Mouse (Mus musculus) ES-Bruce4 (cell line): ENCODE results near the gene Ralbp1. TPM values are rescaled to one million over a fixed set of nuclear protein-coding genes. Genes with fewer than 3 reads are reported as not detected.

Experiments
- H3K27ac ChIP-seq: 2 replicates; pipeline ENCODE4 v1.5.1; 2012; ENCODE audit warnings: low read length, inconsistent platforms; ENCODE audit not compliant: insufficient read depth
- H3K27me3 ChIP-seq: 2 replicates; pipeline ENCODE4 v1.6.1; 2012; ENCODE audit warnings: mild to moderate bottlenecking, low read length, inconsistent platforms; ENCODE audit not compliant: control insufficient read depth, poor library complexity, insufficient read depth, severe bottlenecking
- H3K36me3 ChIP-seq: 2 replicates; pipeline ENCODE4 v1.6.1; 2012; ENCODE audit warnings: inconsistent platforms, mild to moderate bottlenecking, low read length, moderate library complexity; ENCODE audit not compliant: control insufficient read depth, poor library complexity, insufficient read depth, severe bottlenecking
- H3K4me1 ChIP-seq: one replicate; pipeline ENCODE4 v1.8.1; 2011; ENCODE audit warnings: low read length; ENCODE audit not compliant: control insufficient read depth, insufficient read depth
- H3K4me3 ChIP-seq: 2 replicates; pipeline ENCODE4 v1.5.1; 2011; ENCODE audit warnings: low read depth, mild to moderate bottlenecking, low read length
- H3K9ac ChIP-seq: 2 replicates; pipeline ENCODE4 v1.6.1; 2012; ENCODE audit warnings: low read depth, mild to moderate bottlenecking, inconsistent platforms; ENCODE audit not compliant: poor library complexity, severe bottlenecking
- H3K9me3 ChIP-seq: replicated peaks from 2 replicates; pipeline ENCODE4 v1.6.1; 2012; ENCODE audit warnings: mild to moderate bottlenecking, low read length, inconsistent platforms; ENCODE audit not compliant: control insufficient read depth, poor library complexity, insufficient read depth, severe bottlenecking
- CTCF ChIP-seq: IDR thresholded peaks from one replicate; pipeline ENCODE4 v1.8.1; 2011; ENCODE audit warnings: low read depth, low read length
- EP300 ChIP-seq: IDR thresholded peaks from 2 replicates; pipeline ENCODE4 v1.6.1; 2011; ENCODE audit warnings: low read depth, low read length; ENCODE audit not compliant: insufficient read depth
- POLR2A ChIP-seq: IDR thresholded peaks from one replicate; pipeline ENCODE4 v1.8.1; 2011; ENCODE audit warnings: low read length; ENCODE audit not compliant: insufficient read depth
- polyA plus RNA-seq: library from polyadenylated mRNA; stranded (reverse); fragments of >200 nt; gene quantifications from 2 replicates; pipeline ENCODE4 v1.2.4, GENCODE M21; 2011; ENCODE audit warnings: low read depth; ENCODE audit not compliant: missing spikeins, insufficient read depth, insufficient read length

Gene Ralbp1
- polyA plus RNA-seq, 1 experiment = 42.9 TPM

DNA sequence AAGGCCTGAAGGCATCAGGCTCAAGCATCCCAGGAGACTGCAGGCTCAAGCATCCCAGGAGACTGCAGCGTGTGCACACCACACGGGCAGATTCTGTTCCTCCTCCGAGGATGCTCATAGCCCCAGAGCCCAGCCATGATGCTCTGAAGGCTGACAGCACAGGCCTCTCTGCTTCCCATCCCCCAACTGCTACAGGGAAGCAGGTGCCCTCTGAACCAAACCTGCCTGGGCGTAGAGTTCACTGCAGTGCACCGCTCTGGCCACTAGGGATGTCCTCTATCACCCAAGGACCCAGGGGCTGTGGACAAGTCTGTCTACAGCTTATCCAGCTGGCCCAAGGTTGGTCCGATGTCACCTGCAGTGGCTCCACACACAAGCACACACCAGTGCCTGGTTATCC lies 12.9 kb downstream of the Ralbp1 start:
- no peak overlapping the region for H3K27ac ChIP-seq
- H3K9ac ChIP-seq = no peak overlapping the region
- H3K36me3 ChIP-seq = no peaks in the 10 kb centered on the region

DNA sequence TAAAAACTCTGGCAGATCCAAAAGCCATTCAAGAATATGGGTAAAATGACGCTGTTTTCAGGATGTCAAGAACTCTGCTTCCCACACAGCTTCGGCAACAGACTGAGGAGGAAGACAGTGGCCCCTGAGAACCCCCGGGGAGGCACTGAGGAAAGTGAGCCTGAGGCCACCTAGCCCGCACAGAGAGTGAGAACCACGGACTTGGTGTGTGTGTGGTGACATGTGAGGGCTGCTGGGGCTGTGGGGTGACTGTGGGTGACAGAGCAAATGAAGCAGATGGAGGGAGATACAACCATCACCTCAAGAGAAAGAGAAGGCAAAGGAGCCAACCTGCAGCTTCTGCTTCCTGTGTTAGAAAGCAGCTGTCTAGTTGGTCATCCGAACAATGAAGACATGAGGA lies 13.5 kb downstream of the Ralbp1 start:
- Histone ChIP-seq H3K9me3 (no peaks in the 10 kb centered on the region), H3K36me3 (no peaks in the 10 kb centered on the region; the same call in 1 of the 2 replicates), H3K27me3 (no peaks in the 10 kb centered on the region), H3K27ac (0 out of 2 replicates have a peak overlapping the region, but pooled peaks have one; percentile 4), H3K9ac (no peak overlapping the region), H3K4me1 (peaks cover 9% of the 10 kb centered on the region), H3K4me3 (no peak overlapping the region)
- no peak for TF ChIP-seq EP300
- TF ChIP-seq POLR2A = no peak
- no peak for TF ChIP-seq CTCF

More for the DNA sequence above, 12.9 kb downstream of the Ralbp1 start:
- H3K9me3 ChIP-seq = no peaks in the 10 kb centered on the region
- TF ChIP-seq POLR2A = no peak
- peak; percentile 64 for TF ChIP-seq CTCF
- peak; percentile 37; the same call in 1 of the 2 replicates for TF ChIP-seq EP300
- peaks cover 6% of the 10 kb centered on the region for H3K4me1 ChIP-seq
- no peak overlapping the region for H3K4me3 ChIP-seq
- no peaks in the 10 kb centered on the region for H3K27me3 ChIP-seq

DNA sequence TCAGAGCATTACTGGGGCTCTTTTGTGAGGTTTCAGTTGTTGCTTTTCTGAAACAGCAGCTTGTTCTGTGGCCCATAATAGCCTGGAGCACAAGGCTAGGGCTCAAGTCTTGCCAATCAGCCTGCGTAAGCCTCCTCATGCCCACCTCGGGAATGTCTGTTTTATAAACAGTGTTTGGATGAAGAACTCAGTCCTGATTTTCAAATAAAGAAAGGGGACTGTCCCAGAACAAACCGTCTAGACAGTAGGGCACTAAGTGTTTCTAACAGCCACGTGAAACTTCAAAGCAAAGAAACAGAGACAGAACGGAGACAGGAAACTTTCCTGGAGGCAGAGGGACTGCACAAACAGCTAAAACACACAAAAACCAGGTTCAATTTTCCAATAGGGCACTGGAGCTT lies 14.0 kb downstream of the Ralbp1 start:
- no peak overlapping the region for H3K9ac ChIP-seq
- H3K27ac ChIP-seq = no peak overlapping the region
- H3K9me3 ChIP-seq = no peaks in the 10 kb centered on the region
- H3K4me1 ChIP-seq = peaks cover 9% of the 10 kb centered on the region
- H3K4me3 ChIP-seq = no peak overlapping the region
- TF ChIP-seq EP300 (no peak), POLR2A (no peak), CTCF (no peak)
- H3K27me3 ChIP-seq = no peaks in the 10 kb centered on the region
- H3K36me3 ChIP-seq = no peaks in the 10 kb centered on the region; the same call in 1 of the 2 replicates

DNA sequence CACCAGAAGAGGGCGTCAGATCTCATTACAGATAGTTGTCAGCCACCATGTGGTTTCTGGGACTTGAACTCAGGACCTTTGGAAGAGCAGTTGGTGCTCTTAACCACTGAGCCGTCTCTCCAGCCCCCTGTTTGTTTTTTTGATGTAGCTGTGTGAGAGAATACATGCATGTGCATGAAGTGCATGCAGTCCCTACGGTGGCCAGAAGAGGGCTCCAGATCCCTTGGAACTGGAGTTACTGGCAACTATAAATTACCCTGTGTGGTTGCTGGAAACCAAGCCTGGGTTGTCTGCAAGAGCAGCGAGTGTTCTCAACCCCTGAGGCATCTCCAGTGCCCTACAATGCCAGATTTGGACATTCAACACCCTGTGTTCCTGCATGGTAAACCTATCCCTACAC lies 15.5 kb downstream of the Ralbp1 start:
- TF ChIP-seq EP300 (no peak), CTCF (peak; percentile 76)

DNA sequence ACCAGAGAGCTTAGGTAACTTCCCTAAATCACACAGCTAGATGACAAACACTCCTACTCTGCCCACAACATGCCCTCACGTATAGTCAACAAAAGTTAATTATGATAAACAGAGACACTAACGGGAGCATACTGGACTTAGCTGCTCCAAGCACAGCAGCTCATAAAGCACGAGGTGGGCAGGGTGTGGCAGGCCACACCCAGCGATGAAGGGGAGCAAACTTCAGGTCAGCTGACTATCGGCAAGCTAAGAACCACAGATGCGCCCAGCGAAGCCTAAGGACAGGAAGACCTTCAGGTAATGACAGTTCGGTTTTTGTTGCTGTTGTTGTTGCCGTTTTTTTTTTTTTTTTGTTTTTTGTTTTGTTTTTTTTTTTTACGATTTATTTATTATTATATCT lies 15.9 kb downstream of the Ralbp1 start:
- no peaks in the 10 kb centered on the region; the same call in 1 of the 2 replicates for H3K36me3 ChIP-seq
- no peak overlapping the region for H3K9ac ChIP-seq
- H3K9me3 ChIP-seq = no peaks in the 10 kb centered on the region
- no peaks in the 10 kb centered on the region for H3K27me3 ChIP-seq
- H3K27ac ChIP-seq = 0 out of 2 replicates have a peak overlapping the region, but pooled peaks have one; percentile 13
- TF ChIP-seq CTCF = no peak
- TF ChIP-seq EP300 = 0 out of 2 replicates have a peak, but pooled peaks have one; percentile 46
- no peak overlapping the region for H3K4me3 ChIP-seq
- peaks cover 11% of the 10 kb centered on the region for H3K4me1 ChIP-seq

More for the DNA sequence above, 15.5 kb downstream of the Ralbp1 start:
- Histone ChIP-seq H3K36me3 (no peaks in the 10 kb centered on the region; the same call in 1 of the 2 replicates), H3K9ac (no peak overlapping the region), H3K27me3 (no peaks in the 10 kb centered on the region), H3K9me3 (no peaks in the 10 kb centered on the region), H3K4me3 (no peak overlapping the region), H3K4me1 (peaks cover 9% of the 10 kb centered on the region), H3K27ac (peak overlapping the region; percentile 31; the same call in 1 of the 2 replicates)

DNA sequence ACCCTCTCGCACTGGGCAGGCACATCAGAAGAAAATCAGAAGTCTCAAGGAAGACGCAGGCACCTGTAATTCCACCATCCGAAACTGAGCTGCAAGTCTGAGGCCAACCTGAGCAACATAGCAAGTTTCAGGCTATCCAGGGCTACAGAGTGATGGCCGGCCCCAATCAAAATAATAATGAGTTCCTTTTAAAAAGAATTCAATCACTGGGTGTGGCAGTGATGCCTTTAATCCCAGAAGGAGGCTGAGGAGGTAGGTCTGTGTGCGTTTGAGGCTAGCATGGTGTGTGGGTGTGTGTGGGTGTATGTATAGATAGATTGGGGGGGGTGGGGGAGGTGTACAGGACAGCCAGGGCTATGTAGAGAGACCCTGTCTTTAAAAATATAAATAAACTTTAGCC lies 17.6 kb downstream of the Ralbp1 start:
- Histone ChIP-seq H3K27ac (peak overlapping the region; percentile 38; the same call in 1 of the 2 replicates), H3K36me3 (peaks cover 6% of the 10 kb centered on the region; the same call in 1 of the 2 replicates), H3K4me1 (peaks cover 9% of the 10 kb centered on the region), H3K27me3 (no peaks in the 10 kb centered on the region), H3K9me3 (no peaks in the 10 kb centered on the region), H3K9ac (no peak overlapping the region), H3K4me3 (peak overlapping the region; percentile 16; the same call in 1 of the 2 replicates)
- no peak for TF ChIP-seq POLR2A
- TF ChIP-seq CTCF = no peak
- no peak for TF ChIP-seq EP300
